Mouse (Mus musculus) intestine, embryonic 14.5 days (tissue): ENCODE data around the gene Lima1. TPM values are rescaled to one million over a fixed set of nuclear protein-coding genes. Genes with fewer than 3 reads are reported as not detected.
"Not testable (repeated sequence)": the region's sequence is repeated elsewhere in the genome, so short reads cannot be mapped to it uniquely, and the experiment has no call there.

Experiments used
- ATAC-seq: fragments of 200-750 bp; cut with Nextera tagmentation; replicated peaks from 2 replicates; pipeline ENCODE4 v1.8.0; 2017; ENCODE audit warnings: low read depth, moderate number of reproducible peaks, moderate TSS enrichment, moderate library complexity; ENCODE audit not compliant: low FRiP score, low TSS enrichment
- DNase-seq: peaks from one replicate; pipeline ENCODE4 v3.0.0-alpha.2; 2018; ENCODE audit warnings: low spot score
- H3K27ac ChIP-seq: fragments of 300-500 bp; sonication (generic); 2 replicates; pipeline ENCODE4 v1.5.1; 2014; ENCODE audit warnings: low read depth, mild to moderate bottlenecking, control low read depth
- H3K27me3 ChIP-seq: fragments of 300-500 bp; sonication (generic); replicated peaks from 2 replicates; pipeline ENCODE4 v1.6.1; 2014; ENCODE audit warnings: low read length, control low read depth; ENCODE audit not compliant: control insufficient read depth, insufficient read depth
- H3K36me3 ChIP-seq: fragments of 300-500 bp; sonication (generic); 2 replicates; pipeline ENCODE4 v1.6.1; 2014; ENCODE audit warnings: low read length, control low read depth; ENCODE audit not compliant: control insufficient read depth, insufficient read depth
- H3K4me1 ChIP-seq: fragments of 300-500 bp; sonication (generic); replicated peaks from 2 replicates; pipeline ENCODE4 v1.6.1; 2014; ENCODE audit warnings: low read length, control low read depth, mixed read lengths; ENCODE audit not compliant: control insufficient read depth, insufficient read depth
- H3K4me2 ChIP-seq: fragments of 300-500 bp; sonication (generic); 2 replicates; pipeline ENCODE4 v1.6.1; 2014; ENCODE audit warnings: low read length
- H3K4me3 ChIP-seq: fragments of 300-500 bp; sonication (generic); 2 replicates; pipeline ENCODE4 v1.5.1; 2014; ENCODE audit warnings: low read depth, low read length, control low read depth, mixed read lengths
- H3K9ac ChIP-seq: fragments of 300-500 bp; sonication (generic); 2 replicates; pipeline ENCODE4 v1.6.1; 2014; ENCODE audit warnings: mild to moderate bottlenecking, low read length
- H3K9me3 ChIP-seq: fragments of 300-500 bp; sonication (generic); 2 replicates; pipeline ENCODE4 v1.6.1; 2016; ENCODE audit warnings: low read length, control low read depth; ENCODE audit not compliant: control insufficient read depth
- WGBS: fragments of 180-500 bp; shearing (Covaris S2); extraction: QIAGEN DNeasy Blood & Tissue Kit; methylation state at CpG from one replicate; pipeline ENCODE4 v1.1.7; 2014; 5-methylcytosine and 5-hydroxymethylcytosine counted together
- polyA plus RNA-seq: library from polyadenylated mRNA; unstranded; fragments of >200 nt; fragmentation: Nextera tagmentation; extraction: Ambion mirVana; gene quantifications from 2 replicates; pipeline ENCODE4 v1.2.1, GENCODE M21; 2014

Lima1 gene
- polyA plus RNA-seq, 1 experiment from 2014 or later, result 80.3 TPM

DNA sequence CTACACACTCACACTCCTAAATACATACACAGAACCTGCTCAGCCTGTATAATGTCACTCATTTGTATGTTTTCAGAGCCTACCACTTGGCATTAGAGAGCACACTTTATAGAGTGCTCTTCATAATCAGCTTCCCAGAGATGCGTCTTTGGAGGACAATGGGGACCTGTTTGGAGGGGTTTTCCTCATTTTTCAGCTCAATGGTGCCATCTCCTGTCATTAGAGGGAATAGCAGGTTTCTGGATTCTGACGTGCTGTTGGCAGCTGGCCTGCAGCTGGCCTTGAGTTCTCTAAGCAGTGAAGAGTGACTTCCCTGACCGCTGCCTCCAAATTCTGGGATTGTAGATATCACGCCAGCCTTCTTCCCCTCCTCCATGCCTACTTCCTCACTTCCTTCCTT, 29.1 kb upstream of the Lima1 start:
- peak overlapping the region; percentile 1; the same call in 1 of the 2 replicates for H3K27ac ChIP-seq
- H3K9ac ChIP-seq, result no peak overlapping the region
- H3K4me3 ChIP-seq, result no peak overlapping the region
- no peaks in the 10 kb centered on the region for H3K36me3 ChIP-seq
- H3K27me3 ChIP-seq, result no peaks in the 10 kb centered on the region
- no peaks in the 10 kb centered on the region for H3K9me3 ChIP-seq
- ATAC-seq (peak; percentile 5; the same call in 1 of the 2 replicates), DNase-seq (peak; percentile 92)
- 3% methylated on average over 4 of the region's 4 CpGs for WGBS
- no peak overlapping the region for H3K4me2 ChIP-seq
- no peaks in the 10 kb centered on the region for H3K4me1 ChIP-seq

GRCm38 (mm10) chr15:99903227-99903626, 28.0 kb upstream of the Lima1 start:
- WGBS, result 81% methylated on average over 5 of the region's 5 CpGs
- no peak overlapping the region for H3K9ac ChIP-seq
- H3K9me3 ChIP-seq, result no peaks in the 10 kb centered on the region
- no peak overlapping the region for H3K4me3 ChIP-seq
- H3K4me2 ChIP-seq, result no peak overlapping the region
- DNase-seq, result no peak
- H3K4me1 ChIP-seq, result no peaks in the 10 kb centered on the region
- H3K27ac ChIP-seq, result no peak overlapping the region
- H3K36me3 ChIP-seq, result no peaks in the 10 kb centered on the region
- ATAC-seq, result no peak
- no peaks in the 10 kb centered on the region for H3K27me3 ChIP-seq

DNA sequence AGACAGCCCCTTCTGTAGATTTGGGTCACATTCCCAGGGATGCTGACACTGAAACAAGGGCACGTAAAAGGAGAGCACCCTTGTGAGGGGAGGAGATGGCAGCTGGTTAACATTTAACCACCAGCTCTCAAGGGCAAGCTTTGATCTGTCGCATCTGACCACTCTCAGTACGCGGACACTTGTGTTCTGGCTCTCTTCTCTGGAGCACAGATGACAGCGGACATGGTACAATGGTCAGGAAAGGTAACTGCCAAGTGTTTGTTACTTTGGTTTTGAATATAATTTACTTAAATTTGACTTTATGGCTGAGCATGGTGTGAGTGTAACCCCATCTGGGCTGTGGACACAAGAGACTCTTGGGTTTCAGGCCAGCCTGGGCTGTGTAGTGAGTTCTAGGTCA, 27.5 kb upstream of the Lima1 start:
- Histone ChIP-seq H3K36me3 (no peaks in the 10 kb centered on the region), H3K27me3 (no peaks in the 10 kb centered on the region), H3K9ac (no peak overlapping the region), H3K4me1 (no peaks in the 10 kb centered on the region), H3K4me3 (no peak overlapping the region), H3K27ac (no peak overlapping the region), H3K9me3 (no peaks in the 10 kb centered on the region), H3K4me2 (no peak overlapping the region)
- DNase-seq (no peak), ATAC-seq (no peak)
- WGBS, result 61% methylated on average over 5 of the region's 5 CpGs

DNA sequence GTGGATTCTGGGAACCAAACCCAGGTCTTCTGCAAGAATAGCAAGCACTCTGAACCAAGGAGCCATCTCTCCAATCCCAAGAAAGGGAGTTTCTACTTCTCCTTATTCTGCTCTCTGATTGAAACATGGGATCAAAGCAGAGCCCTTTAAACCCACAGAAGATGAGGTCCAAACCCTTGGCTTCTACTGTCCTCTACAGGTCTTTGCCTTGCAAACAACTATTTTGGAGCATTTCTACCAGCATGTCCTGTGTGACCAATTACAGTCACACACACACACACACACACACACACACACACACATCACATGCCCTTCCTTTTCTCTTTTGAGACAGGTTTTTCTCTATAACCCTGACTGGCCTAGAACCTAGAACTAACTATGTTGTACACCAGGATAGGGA, 21.4 kb upstream of the Lima1 start:
- ATAC-seq (no peak), DNase-seq (no peak)
- H3K9me3 ChIP-seq, result no peaks in the 10 kb centered on the region
- H3K36me3 ChIP-seq, result no peaks in the 10 kb centered on the region
- no peaks in the 10 kb centered on the region for H3K4me1 ChIP-seq
- H3K27me3 ChIP-seq, result no peaks in the 10 kb centered on the region
- no peak overlapping the region for H3K4me3 ChIP-seq
- H3K9ac ChIP-seq, result no peak overlapping the region
- H3K4me2 ChIP-seq, result no peak overlapping the region
- no peak overlapping the region for H3K27ac ChIP-seq

DNA sequence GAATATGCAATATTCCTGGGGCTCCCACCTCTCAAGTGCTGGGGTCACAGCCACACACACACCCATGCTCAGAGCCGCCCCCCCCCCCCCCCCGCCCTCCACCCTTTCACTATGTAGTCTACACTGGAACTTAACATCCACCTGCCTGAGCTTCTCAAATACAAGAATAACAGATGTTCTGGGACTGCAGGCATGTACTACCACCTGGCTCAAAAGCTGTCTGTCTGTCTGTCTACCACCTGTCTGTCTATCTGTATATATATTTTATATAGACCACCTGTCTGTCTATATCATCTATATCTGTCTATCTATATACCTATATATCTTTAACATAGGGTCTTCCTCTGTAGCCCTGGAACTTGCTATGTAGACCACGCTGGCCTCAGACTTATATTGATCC, 16.1 kb upstream of the Lima1 start:
- H3K27me3 ChIP-seq, result no peaks in the 10 kb centered on the region
- WGBS, result 74% methylated on average over 1 of the region's 3 CpGs
- H3K36me3 ChIP-seq, result no peaks in the 10 kb centered on the region
- DNase-seq, result no peak
- no peak overlapping the region for H3K27ac ChIP-seq
- no peak for ATAC-seq
- no peaks in the 10 kb centered on the region for H3K9me3 ChIP-seq
- no peak overlapping the region for H3K4me3 ChIP-seq
- H3K9ac ChIP-seq, result no peak overlapping the region
- peaks cover 6% of the 10 kb centered on the region for H3K4me1 ChIP-seq
- no peak overlapping the region for H3K4me2 ChIP-seq

DNA sequence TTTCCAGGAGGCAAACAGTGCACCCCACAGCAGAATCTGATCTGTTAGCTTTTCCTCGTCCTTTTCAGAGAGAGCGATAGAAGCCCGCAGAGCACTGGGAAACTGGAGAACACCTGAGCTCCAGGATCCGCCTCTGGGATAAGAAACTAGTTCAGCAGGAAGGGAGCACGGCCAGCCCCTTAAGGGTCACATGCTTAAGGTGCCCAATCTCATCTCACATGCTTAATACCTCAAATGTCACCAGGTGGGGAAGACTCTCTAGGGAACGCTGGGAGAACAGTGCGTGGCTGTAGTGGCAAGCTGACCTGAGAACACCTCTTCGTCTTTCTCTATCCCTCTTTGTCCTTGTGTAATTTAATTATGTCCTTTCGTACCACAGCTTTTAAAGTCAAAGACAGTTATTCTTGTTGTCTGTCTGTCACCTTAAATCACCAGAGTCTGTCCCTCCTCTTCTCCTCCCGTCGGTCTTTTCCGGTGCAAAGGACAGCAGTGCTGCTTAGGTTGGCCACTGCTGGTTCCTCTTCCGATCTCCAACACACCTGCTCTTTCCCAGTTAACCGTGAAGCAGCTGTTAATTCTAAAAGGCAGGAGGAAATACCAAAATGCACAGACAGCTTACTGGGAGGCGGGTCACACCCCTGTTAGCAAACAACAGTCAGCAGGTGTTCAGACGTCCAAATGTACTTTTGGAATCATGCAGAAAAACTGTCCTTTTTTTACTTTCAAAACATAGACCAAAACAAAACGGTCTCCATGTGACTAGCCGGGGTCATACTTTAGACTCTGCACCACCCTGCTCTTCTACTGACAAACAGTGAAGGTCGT, 15.4 kb upstream of the Lima1 start:
- Histone ChIP-seq H3K4me3 (no peak overlapping the region), H3K4me2 (peak overlapping the region; percentile 35), H3K4me1 (peaks cover 6% of the 10 kb centered on the region), H3K9me3 (no peaks in the 10 kb centered on the region), H3K27ac (peak overlapping the region; percentile 61), H3K27me3 (no peaks in the 10 kb centered on the region), H3K9ac (no peak overlapping the region), H3K36me3 (no peaks in the 10 kb centered on the region)
- 37% methylated on average over 19 of the region's 19 CpGs for WGBS
- ATAC-seq (peak; percentile 61; the same call in 1 of the 2 replicates), DNase-seq (no peak)

DNA sequence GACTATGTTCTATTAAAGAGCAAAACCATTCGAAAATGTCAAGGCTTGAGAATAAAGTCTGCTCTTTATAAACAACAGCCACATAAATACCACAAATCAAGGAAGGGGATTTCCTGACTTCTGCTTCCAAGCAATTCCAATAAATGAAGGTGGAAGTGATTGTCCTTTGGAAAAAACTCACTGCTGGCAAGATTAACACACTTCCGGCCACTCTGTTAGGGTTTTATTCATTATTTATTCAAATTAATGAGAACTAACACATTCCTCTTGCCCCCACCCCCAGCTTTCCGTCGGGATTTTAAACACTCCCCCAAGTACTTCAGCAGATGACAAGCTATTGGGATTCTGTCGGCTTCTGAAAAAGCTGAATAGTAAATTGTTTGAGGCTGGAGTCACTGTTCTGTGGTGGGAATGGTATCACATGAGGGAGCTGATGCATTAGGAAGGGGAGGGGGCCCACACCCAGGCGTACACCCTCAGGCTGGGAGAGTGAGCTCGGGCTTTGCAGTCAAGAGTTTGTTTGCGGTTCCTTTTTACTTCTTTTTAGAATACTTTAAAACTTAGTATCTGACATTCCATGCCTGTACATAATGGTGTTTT, 14.1 kb upstream of the Lima1 start:
- DNase-seq (no peak), ATAC-seq (no peak)
- H3K9me3 ChIP-seq, result no peaks in the 10 kb centered on the region
- H3K36me3 ChIP-seq, result no peaks in the 10 kb centered on the region
- no peaks in the 10 kb centered on the region for H3K27me3 ChIP-seq
- peaks cover 6% of the 10 kb centered on the region for H3K4me1 ChIP-seq
- peak overlapping the region; percentile 22; the same call in 1 of the 2 replicates for H3K4me2 ChIP-seq
- H3K4me3 ChIP-seq, result no peak overlapping the region
- H3K9ac ChIP-seq, result no peak overlapping the region
- WGBS, result 26% methylated on average over 8 of the region's 8 CpGs
- peak overlapping the region; percentile 47; the same call in 1 of the 2 replicates for H3K27ac ChIP-seq

DNA sequence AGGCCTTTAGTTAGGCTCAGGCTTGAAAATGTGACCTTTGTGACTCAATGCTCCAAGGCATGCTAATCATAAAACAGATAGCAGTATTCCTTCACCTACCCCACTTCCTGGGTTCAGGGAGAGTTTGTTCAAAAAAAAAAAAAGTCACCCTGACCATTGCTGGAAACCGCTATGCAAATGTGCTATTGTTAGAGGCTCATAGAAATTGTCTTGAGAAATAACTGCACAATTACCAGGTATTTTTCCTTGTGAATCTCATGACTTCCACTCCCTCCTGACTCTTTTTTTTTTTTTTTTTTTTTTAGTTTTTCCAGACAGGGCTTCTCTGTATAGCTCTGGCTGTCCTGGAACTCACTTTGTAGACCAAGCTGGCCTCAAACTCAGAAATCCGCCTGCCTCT, 11.9 kb upstream of the Lima1 start:
- H3K9me3 ChIP-seq, H3K27ac ChIP-seq, H3K9ac ChIP-seq, H3K4me2 ChIP-seq, H3K4me3 ChIP-seq, DNase-seq, ATAC-seq, H3K27me3 ChIP-seq, H3K36me3 ChIP-seq, H3K4me1 ChIP-seq: not testable (repeated sequence)
- 91% methylated on average over 2 of the region's 2 CpGs for WGBS

GRCm38 (mm10) chr15:99884038-99884437, 8.8 kb upstream of the Lima1 start:
- H3K27me3 ChIP-seq, result no peaks in the 10 kb centered on the region
- no peak overlapping the region for H3K4me3 ChIP-seq
- no peak overlapping the region for H3K27ac ChIP-seq
- 70% methylated on average over 12 of the region's 12 CpGs for WGBS
- H3K4me2 ChIP-seq, result no peak overlapping the region
- no peak overlapping the region for H3K9ac ChIP-seq
- H3K9me3 ChIP-seq, result no peaks in the 10 kb centered on the region
- H3K36me3 ChIP-seq, result no peaks in the 10 kb centered on the region
- H3K4me1 ChIP-seq, result no peaks in the 10 kb centered on the region
- ATAC-seq (no peak), DNase-seq (no peak)
